Comparison of ENCODE assay signal across 13 mouse cellular contexts in genomic region chr17:47475714-47476113, GRCm38 (mm10). TPM values are rescaled to one million over a fixed set of nuclear protein-coding genes. Genes with fewer than 3 reads are reported as not detected.
A peak's percentile ranks its signal among the peaks of the same experiment; 100 is the strongest.
DNase-seq lines count a peak whose midpoint lies in the region; ATAC-seq and TF ChIP-seq lines count a peak whose summit lies in the region.
"Had no signal": no experiment of that assay in that cellular context is flagged by ENCODE, and none has a peak within 500 bp of the region (broad histone marks: within the 10 kb centered on the region; RNA-seq: fewer than 3 reads in every experiment).

No protein-coding gene starts in this region.

- no peaks in the 10 kb centered on the region for H3K4me1 ChIP-seq in lung, embryonic 14.5 days (ENCODE audit: insufficient read depth)
- H3K4me1 ChIP-seq: midbrain, embryonic 15.5 days had no signal

- peak; percentile 57 for TF ChIP-seq CTCF in lung, embryonic 14.5 days (IDR thresholded peaks at IDR 0.05; ENCODE audit: low read depth)

- H3K36me3 ChIP-seq in lung, embryonic 14.5 days (ENCODE audit: insufficient read depth), result peaks cover 3% of the 10 kb centered on the region; the same call in 1 of the 2 replicates
- H3K36me3 ChIP-seq in splenic B cell, adult 2 months (ENCODE audit: control insufficient read depth, insufficient read depth, low read length, poor library complexity, severe bottlenecking), result no peaks in the 10 kb centered on the region
- H3K36me3 ChIP-seq: embryonic facial prominence, embryonic 15.5 days; heart, embryonic 13.5 days; midbrain, embryonic 15.5 days had no signal

- H3K27me3 ChIP-seq in lung, embryonic 14.5 days (ENCODE audit: insufficient read depth, low read length), result no peaks in the 10 kb centered on the region
- H3K27me3 ChIP-seq in splenic B cell, adult 2 months (ENCODE audit: control insufficient read depth, insufficient read depth, low read length, poor library complexity, severe bottlenecking), result no peaks in the 10 kb centered on the region
- H3K27me3 ChIP-seq: embryonic facial prominence, embryonic 15.5 days; heart, embryonic 13.5 days; midbrain, embryonic 15.5 days had no signal

- WGBS in lung, embryonic 14.5 days, result 65% methylated on average over 3 of the region's 3 CpGs

- no peak overlapping the region for H3K27ac ChIP-seq in lung, embryonic 14.5 days (ENCODE audit: low read depth)
- H3K27ac ChIP-seq: embryonic facial prominence, embryonic 15.5 days; heart, embryonic 13.5 days; midbrain, embryonic 15.5 days had no signal

- H3K4me3 ChIP-seq in lung, embryonic 14.5 days (ENCODE audit: low read depth, low read length), result no peak overlapping the region
- H3K4me3 ChIP-seq: embryonic facial prominence, embryonic 15.5 days; heart, embryonic 13.5 days; midbrain, embryonic 15.5 days had no signal

- H3K9ac ChIP-seq in lung, embryonic 14.5 days, result no peak overlapping the region
- H3K9ac ChIP-seq: embryonic facial prominence, embryonic 15.5 days; heart, embryonic 13.5 days; midbrain, embryonic 15.5 days had no signal

- no peaks in the 10 kb centered on the region for H3K9me3 ChIP-seq in lung, embryonic 14.5 days (ENCODE audit: low read depth, low read length)
- H3K9me3 ChIP-seq: embryonic facial prominence, embryonic 15.5 days; heart, embryonic 13.5 days; midbrain, embryonic 15.5 days had no signal

- H3K4me2 ChIP-seq in lung, embryonic 14.5 days, result no peak overlapping the region
- H3K4me2 ChIP-seq: embryonic facial prominence, embryonic 15.5 days; heart, embryonic 13.5 days; midbrain, embryonic 15.5 days had no signal

- ATAC-seq in CD4-positive, CD25-positive, alpha-beta regulatory T cell, adult 4 months, result no peak
- no peak for ATAC-seq in lung, embryonic 14.5 days (ENCODE audit: insufficient read depth)
- ATAC-seq: midbrain, embryonic 15.5 days had no signal

- peak; percentile 59 for DNase-seq in CD4-positive, CD25-positive, alpha-beta regulatory T cell, adult 2 months (ENCODE audit: low read depth, low spot score)
- peak; percentile 25 for DNase-seq in lung, embryonic 14.5 days
- no peak for DNase-seq in lung, postnatal 25 days (ENCODE audit: low spot score)
- peak; percentile 56 for DNase-seq in c-Kit-positive CD71-positive TER-119-positive erythroid progenitor cells, embryonic 14.5 days (ENCODE audit: low spot score)
- peak; percentile 46 for DNase-seq in splenic B cell, adult 2 months (ENCODE audit: low read depth, low spot score)
- no peak for DNase-seq in cerebellum, adult 8-10 months
- no peak for DNase-seq in right cerebral cortex, postnatal 25 days
- DNase-seq: cerebellum, adult 11-12 months; right cerebral cortex, adult 18-20 months had no signal

RNA-seq across cellular contexts. Expression of gene Taf8, which starts 26.4 kb away (rescaled TPM):
- 10 to 100 TPM; 61.1 to 95.4 TPM for polyA plus RNA-seq in CD4-positive, CD25-positive, alpha-beta regulatory T cell, adult 4 months (2017; shearing (Covaris generic))
- 22.1 and 26.8 TPM in 2 replicates for polyA plus RNA-seq in lung, embryonic 14.5 days (2014; fragmentation: Nextera tagmentation; extraction: Ambion mirVana)

RNA-seq across cellular contexts. Expression of gene Ccnd3, which starts 29.1 kb away (rescaled TPM):
- polyA plus RNA-seq in CD4-positive, CD25-positive, alpha-beta regulatory T cell, adult 4 months (2017; shearing (Covaris generic)), result 100 to 1,000 TPM; 149 to 151 TPM
- 289 and 308 TPM in 2 replicates for polyA plus RNA-seq in lung, embryonic 14.5 days (2014; fragmentation: Nextera tagmentation; extraction: Ambion mirVana)

RNA-seq across cellular contexts. Expression of gene 1700001C19Rik, which starts 38.5 kb away (rescaled TPM):
- not detected for polyA plus RNA-seq in CD4-positive, CD25-positive, alpha-beta regulatory T cell, adult 4 months (2017; shearing (Covaris generic))
- 0.13 TPM in 1 of 2 replicates, not detected in the other for polyA plus RNA-seq in lung, embryonic 14.5 days (2014; fragmentation: Nextera tagmentation; extraction: Ambion mirVana)

RNA-seq across cellular contexts. Expression of gene AI661453, which starts 39.3 kb away (rescaled TPM):
- polyA plus RNA-seq in CD4-positive, CD25-positive, alpha-beta regulatory T cell, adult 4 months (2017; shearing (Covaris generic)), result not detected
- 2.4 TPM in 2 replicates for polyA plus RNA-seq in lung, embryonic 14.5 days (2014; fragmentation: Nextera tagmentation; extraction: Ambion mirVana)

Comparison
In these comparisons a context has a peak if more than half of its experiments do, and no peak if none do; other contexts are left out.
1. DNase-seq: peak in CD4-positive, CD25-positive, alpha-beta regulatory T cell, adult 2 months (single experiment), lung, embryonic 14.5 days (single experiment), c-Kit-positive CD71-positive TER-119-positive erythroid progenitor cells, embryonic 14.5 days (single experiment) and splenic B cell, adult 2 months (single experiment); none in lung, postnatal 25 days (single experiment), cerebellum, adult 8-10 months (single experiment) and right cerebral cortex, postnatal 25 days (single experiment).